Mouse (Mus musculus): Measurements from ENCODE around the gene Kctd19.

Kctd19 gene

GRCm38 (mm10) chr8:105426878-105427277 lies 13.6 kb upstream of the Kctd19 start:
- no peak for DNase-seq (ENCODE audit: extremely low spot score, low read depth, low spot score)

- no peak for DNase-seq (ENCODE audit: extremely low spot score, low read depth, low spot score)
These were observed 8.7 kb upstream of the Kctd19 start for GRCm38 (mm10) chr8:105422006-105422405.

- DNase-seq (ENCODE audit: extremely low spot score, low read depth, low spot score) = no peak
These were observed 6.5 kb upstream of the Kctd19 start for GRCm38 (mm10) chr8:105419800-105420199.

GRCm38 (mm10) chr8:105418992-105419391 lies 5.7 kb upstream of the Kctd19 start:
- no peak for DNase-seq (ENCODE audit: extremely low spot score, low read depth, low spot score)

- no peak for DNase-seq (ENCODE audit: extremely low spot score, low read depth, low spot score)
These were observed 3.4 kb downstream of the Kctd19 start for GRCm38 (mm10) chr8:105409947-105410346.

GRCm38 (mm10) chr8:105408331-105408730 lies 5.0 kb downstream of the Kctd19 start:
- no peak for DNase-seq (ENCODE audit: extremely low spot score, low read depth, low spot score)

GRCm38 (mm10) chr8:105406416-105406815 lies 6.9 kb downstream of the Kctd19 start:
- no peak for DNase-seq (ENCODE audit: extremely low spot score, low read depth, low spot score)

- DNase-seq (ENCODE audit: extremely low spot score, low read depth, low spot score) = no peak
These were observed 8.8 kb downstream of the Kctd19 start for GRCm38 (mm10) chr8:105404496-105404895.

- DNase-seq (ENCODE audit: extremely low spot score, low read depth, low spot score) = no peak
These were observed 9.8 kb downstream of the Kctd19 start for GRCm38 (mm10) chr8:105403467-105403866.

GRCm38 (mm10) chr8:105400016-105400415 lies 13.3 kb downstream of the Kctd19 start:
- DNase-seq (ENCODE audit: extremely low spot score, low read depth, low spot score) = no peak

GRCm38 (mm10) chr8:105397747-105398146 lies 15.6 kb downstream of the Kctd19 start:
- DNase-seq (ENCODE audit: extremely low spot score, low read depth, low spot score) = no peak

- DNase-seq (ENCODE audit: extremely low spot score, low read depth, low spot score) = no peak
These were observed 19.4 kb downstream of the Kctd19 start for GRCm38 (mm10) chr8:105393915-105394314.

- no peak for DNase-seq (ENCODE audit: extremely low spot score, low read depth, low spot score)
These were observed 20.1 kb downstream of the Kctd19 start for GRCm38 (mm10) chr8:105393089-105393787.

- no peak for DNase-seq (ENCODE audit: extremely low spot score, low read depth, low spot score)
These were observed 24.2 kb downstream of the Kctd19 start for GRCm38 (mm10) chr8:105389096-105389495.

- no peak for DNase-seq (ENCODE audit: extremely low spot score, low read depth, low spot score)
These were observed 26.2 kb downstream of the Kctd19 start for GRCm38 (mm10) chr8:105387151-105387550.

GRCm38 (mm10) chr8:105384070-105384469 lies 29.2 kb downstream of the Kctd19 start:
- DNase-seq (ENCODE audit: extremely low spot score, low read depth, low spot score) = no peak

GRCm38 (mm10) chr8:105380308-105380707 lies 33.0 kb downstream of the Kctd19 start:
- no peak for DNase-seq (ENCODE audit: extremely low spot score, low read depth, low spot score)

- DNase-seq (ENCODE audit: extremely low spot score, low read depth, low spot score) = no peak
These were observed 34.6 kb downstream of the Kctd19 start for GRCm38 (mm10) chr8:105378673-105379072.

- DNase-seq (ENCODE audit: extremely low spot score, low read depth, low spot score) = no peak
These were observed 38.8 kb downstream of the Kctd19 start for GRCm38 (mm10) chr8:105374513-105374966.

GRCm38 (mm10) chr8:105373032-105373431 lies 40.3 kb downstream of the Kctd19 start, which contains the start of gene Plekhg4:
Plekhg4 (plus strand) TSS chr8:105373274.
- DNase-seq (ENCODE audit: extremely low spot score, low read depth, low spot score) = no peak

GRCm38 (mm10) chr8:105372473-105372872 lies 40.8 kb downstream of the Kctd19 start:
- no peak for DNase-seq (ENCODE audit: extremely low spot score, low read depth, low spot score)

GRCm38 (mm10) chr8:105367107-105367506 lies 46.2 kb downstream of the Kctd19 start:
- no peak for DNase-seq (ENCODE audit: extremely low spot score, low read depth, low spot score)
